Mouse (Mus musculus) stomach, postnatal 0 days (tissue): ENCODE measurements around the gene Fbrsl1. TPM values are rescaled to one million over a fixed set of nuclear protein-coding genes. Genes with fewer than 3 reads are reported as not detected.

Experiments used
- ATAC-seq: fragments of 200-750 bp; cut with Nextera tagmentation; 2 replicates; pipeline ENCODE4 v1.8.0; 2017; ENCODE audit not compliant: low FRiP score, low TSS enrichment
- DNase-seq: peaks from one replicate; pipeline ENCODE4 v3.0.0-alpha.2; 2016; ENCODE audit warnings: low spot score
- H3K27ac ChIP-seq: fragments of 300-500 bp; sonication (generic); replicated peaks from 2 replicates; pipeline ENCODE4 v1.5.1; 2014; ENCODE audit warnings: mild to moderate bottlenecking, control low read depth
- H3K27me3 ChIP-seq: fragments of 300-500 bp; sonication (generic); 2 replicates; pipeline ENCODE4 v1.6.1; 2014; ENCODE audit warnings: low read length; ENCODE audit not compliant: control insufficient read depth, insufficient read depth
- H3K36me3 ChIP-seq: fragments of 300-500 bp; sonication (generic); 2 replicates; pipeline ENCODE4 v1.6.1; 2014; ENCODE audit warnings: low read length, mixed read lengths; ENCODE audit not compliant: control insufficient read depth, insufficient read depth
- H3K4me1 ChIP-seq: fragments of 300-500 bp; sonication (generic); replicated peaks from 2 replicates; pipeline ENCODE4 v1.6.1; 2014; ENCODE audit warnings: antibody characterized with exemption; ENCODE audit not compliant: control insufficient read depth, insufficient read depth
- H3K4me2 ChIP-seq: fragments of 300-500 bp; sonication (generic); replicated peaks from 2 replicates; pipeline ENCODE4 v1.6.1; 2014; ENCODE audit warnings: low read depth, mild to moderate bottlenecking, control low read depth, moderate library complexity
- H3K4me3 ChIP-seq: fragments of 300-500 bp; sonication (generic); 2 replicates; pipeline ENCODE4 v1.5.1; 2014; ENCODE audit warnings: low read depth, low read length, control low read depth
- H3K9ac ChIP-seq: fragments of 300-500 bp; sonication (generic); 2 replicates; pipeline ENCODE4 v1.6.1; 2014; ENCODE audit warnings: mild to moderate bottlenecking, low read length, control low read depth, mixed read lengths
- H3K9me3 ChIP-seq: fragments of 300-500 bp; sonication (generic); 2 replicates; pipeline ENCODE4 v1.6.1; 2016; ENCODE audit warnings: low read length; ENCODE audit not compliant: control insufficient read depth
- CTCF ChIP-seq: IDR thresholded peaks from 2 replicates; pipeline ENCODE4 v1.5.1; 2016; ENCODE audit warnings: antibody characterized with exemption, low read depth, mild to moderate bottlenecking, moderate library complexity
- EP300 ChIP-seq: optimal IDR thresholded peaks from 2 replicates; pipeline ENCODE3; 2016; ENCODE audit warnings: antibody characterized with exemption
- WGBS: fragments of 180-500 bp; shearing (Covaris S2); extraction: QIAGEN DNeasy Blood & Tissue Kit; methylation state at CpG from one replicate; pipeline ENCODE4 v1.1.7; 2014; 5-methylcytosine and 5-hydroxymethylcytosine counted together
- polyA plus RNA-seq: library from polyadenylated mRNA; unstranded; fragments of >200 nt; fragmentation: Nextera tagmentation; extraction: Ambion mirVana; gene quantifications from 2 replicates; pipeline ENCODE4 v1.2.1, GENCODE M21; 2015

Fbrsl1 gene
- polyA plus RNA-seq, 1 experiment from 2014 or later: 6.2 TPM

- DNase-seq: peak; percentile 45
- Histone ChIP-seq H3K27me3 (no peaks in the 10 kb centered on the region), H3K4me3 (peak overlapping the region; percentile 55), H3K27ac (peak overlapping the region; percentile 93), H3K36me3 (no peaks in the 10 kb centered on the region), H3K9ac (peak overlapping the region; percentile 97), H3K4me1 (peaks cover 10% of the 10 kb centered on the region), H3K9me3 (no peaks in the 10 kb centered on the region), H3K4me2 (peak overlapping the region; percentile 87)
- ATAC-seq: peak; percentile 11
- TF ChIP-seq EP300: no peak
- no peak for TF ChIP-seq CTCF
- under 1% methylated on average over 82 of the region's 98 CpGs for WGBS
These were observed 425 bp downstream of the Fbrsl1 start for GRCm38 (mm10) chr5:110447720-110448435.

DNA sequence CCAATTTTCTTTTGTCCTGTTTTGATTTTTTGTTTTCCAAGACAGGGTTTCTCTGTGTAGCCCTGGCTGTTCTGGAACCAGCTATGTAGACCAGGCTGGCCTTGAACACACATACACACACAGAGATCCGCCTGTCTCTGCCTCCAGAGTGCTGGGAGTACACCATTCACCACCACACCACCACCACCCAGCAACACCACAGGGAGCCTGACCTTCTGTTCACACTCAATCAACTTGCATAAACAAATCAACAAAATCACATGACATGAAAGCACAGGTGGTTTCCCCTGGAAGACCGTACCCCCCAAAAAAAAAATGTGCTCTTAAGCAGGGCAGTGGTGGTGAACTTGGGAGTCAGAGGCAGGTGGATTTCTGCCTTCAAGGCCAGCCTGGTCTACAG lies 3.8 kb downstream of the Fbrsl1 start:
- 86% methylated on average over 2 of the region's 2 CpGs for WGBS
- H3K9ac ChIP-seq: no peak overlapping the region
- no peak overlapping the region for H3K4me2 ChIP-seq
- ATAC-seq (no peak), DNase-seq (no peak)
- TF ChIP-seq CTCF: no peak
- TF ChIP-seq EP300: no peak
- no peaks in the 10 kb centered on the region for H3K9me3 ChIP-seq
- H3K27me3 ChIP-seq: no peaks in the 10 kb centered on the region
- H3K4me1 ChIP-seq: peaks cover 10% of the 10 kb centered on the region
- H3K4me3 ChIP-seq: no peak overlapping the region
- no peak overlapping the region for H3K27ac ChIP-seq
- H3K36me3 ChIP-seq: no peaks in the 10 kb centered on the region

DNA sequence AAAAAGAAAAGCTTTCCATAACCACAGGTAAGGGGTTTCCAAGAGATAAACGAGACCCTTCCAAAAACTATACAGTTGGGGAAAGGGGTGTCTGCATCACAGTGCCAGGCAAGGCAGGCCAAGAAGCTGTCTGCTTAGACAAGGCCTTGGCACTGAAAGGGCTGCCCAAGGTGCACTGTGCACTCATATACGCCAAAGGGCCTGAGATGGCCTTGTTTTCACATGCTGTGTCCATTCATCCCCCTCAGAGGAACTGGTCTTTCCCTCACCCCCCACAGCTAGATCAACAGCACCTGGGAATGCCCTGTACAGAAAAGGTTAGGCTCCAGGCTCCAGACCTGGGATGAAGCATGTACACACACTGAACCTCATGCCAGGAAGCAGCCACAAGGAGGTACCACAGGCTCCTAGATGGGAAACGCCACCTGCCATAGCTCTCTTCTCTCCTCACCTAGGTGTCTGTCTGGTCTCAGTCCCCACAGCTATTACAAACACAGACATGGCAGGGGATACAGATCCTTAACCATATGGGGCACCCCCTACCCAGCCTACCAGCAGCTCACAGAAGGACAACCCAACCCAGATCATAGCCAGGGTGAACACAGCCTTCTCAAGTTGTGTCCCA lies 5.2 kb downstream of the Fbrsl1 start:
- Histone ChIP-seq H3K36me3 (no peaks in the 10 kb centered on the region), H3K9me3 (no peaks in the 10 kb centered on the region), H3K4me1 (peaks cover 10% of the 10 kb centered on the region), H3K4me3 (no peak overlapping the region), H3K4me2 (no peak overlapping the region), H3K27me3 (no peaks in the 10 kb centered on the region), H3K27ac (no peak overlapping the region), H3K9ac (no peak overlapping the region)
- no peak for TF ChIP-seq EP300
- TF ChIP-seq CTCF: no peak
- DNase-seq: no peak
- 87% methylated on average over 3 of the region's 3 CpGs for WGBS
- ATAC-seq: no peak

GRCm38 (mm10) chr5:110439565-110440310 lies 8.6 kb downstream of the Fbrsl1 start:
- ATAC-seq (no peak), DNase-seq (no peak)
- TF ChIP-seq CTCF: no peak
- TF ChIP-seq EP300: no peak
- Histone ChIP-seq H3K27me3 (no peaks in the 10 kb centered on the region), H3K36me3 (no peaks in the 10 kb centered on the region), H3K4me2 (no peak overlapping the region), H3K9ac (no peak overlapping the region), H3K4me3 (no peak overlapping the region), H3K27ac (no peak overlapping the region), H3K9me3 (no peaks in the 10 kb centered on the region), H3K4me1 (no peaks in the 10 kb centered on the region)
- WGBS: 83% methylated on average over 3 of the region's 3 CpGs

DNA sequence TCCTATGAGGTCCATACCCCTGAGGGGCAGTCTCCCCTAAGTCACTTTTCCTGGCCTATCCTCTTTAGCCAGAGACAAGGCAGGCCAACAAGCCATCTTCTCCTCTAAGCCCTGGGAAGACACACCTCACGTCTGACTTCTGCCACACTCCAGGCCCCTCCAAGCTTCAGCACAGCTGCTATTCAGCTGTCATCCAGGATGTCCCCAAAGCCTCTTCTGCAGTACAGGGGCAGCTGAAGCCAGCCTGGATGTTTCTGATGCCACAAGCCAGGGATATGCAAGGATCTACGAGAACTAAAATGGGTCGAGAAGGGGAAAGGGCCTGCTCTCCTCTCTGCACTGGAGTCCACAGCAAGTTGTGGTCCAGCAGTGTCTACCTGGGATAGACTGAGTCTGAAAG lies 9.7 kb downstream of the Fbrsl1 start:
- DNase-seq (no peak), ATAC-seq (no peak)
- no peak overlapping the region for H3K9ac ChIP-seq
- no peaks in the 10 kb centered on the region for H3K4me1 ChIP-seq
- TF ChIP-seq CTCF (no peak), EP300 (no peak)
- no peak overlapping the region for H3K4me3 ChIP-seq
- H3K9me3 ChIP-seq: no peaks in the 10 kb centered on the region
- no peaks in the 10 kb centered on the region for H3K27me3 ChIP-seq
- 68% methylated on average over 3 of the region's 3 CpGs for WGBS
- no peak overlapping the region for H3K4me2 ChIP-seq
- H3K27ac ChIP-seq: no peak overlapping the region
- no peaks in the 10 kb centered on the region for H3K36me3 ChIP-seq
